Mouse (Mus musculus): ENCODE results near the gene Gmpr2. TPM values are rescaled to one million over a fixed set of nuclear protein-coding genes. Genes with fewer than 3 reads are reported as not detected.

Gmpr2 gene
- 10 to 100 TPM; 16.6 to 21.0 TPM for total RNA-seq (2021)

GRCm38 (mm10) chr14:55671833-55672740, at the start of gene Gmpr2, which contains the start of gene Nedd8:
Gmpr2 (plus strand) TSS chr14:55671941.
Nedd8 (minus strand) TSS chr14:55672124.
- peak; percentile 86 for DNase-seq

- peak; percentile 20 for DNase-seq
These were observed 43.5 kb upstream of the Gmpr2 start for GRCm38 (mm10) chr14:55628077-55628827.

GRCm38 (mm10) chr14:55629312-55629711, 42.4 kb upstream of the Gmpr2 start:
- DNase-seq, result peak; percentile 68

GRCm38 (mm10) chr14:55634874-55635522, 36.7 kb upstream of the Gmpr2 start:
- no peak for DNase-seq

GRCm38 (mm10) chr14:55635523-55636007, 36.2 kb upstream of the Gmpr2 start, which contains the start of gene Ipo4:
Ipo4 (minus strand) TSS chr14:55635957.
- peak; percentile 90 for DNase-seq

- DNase-seq, result no peak
These were observed 33.9 kb upstream of the Gmpr2 start, which contains the start of gene Gm49378 for GRCm38 (mm10) chr14:55637795-55638194. Gm49378 (minus strand) TSS chr14:55637895.

GRCm38 (mm10) chr14:55640816-55641215, 30.9 kb upstream of the Gmpr2 start:
- DNase-seq, result no peak

GRCm38 (mm10) chr14:55641291-55641690, 30.4 kb upstream of the Gmpr2 start:
- no peak for DNase-seq

- no peak for DNase-seq
These were observed 29.1 kb upstream of the Gmpr2 start for GRCm38 (mm10) chr14:55642679-55643059.

- DNase-seq, result peak; percentile 86
These were observed 28.5 kb upstream of the Gmpr2 start, which contains the start of gene Tm9sf1 for GRCm38 (mm10) chr14:55643060-55643907. Tm9sf1 (minus strand) TSS chr14:55643806.

GRCm38 (mm10) chr14:55644261-55644888, 27.4 kb upstream of the Gmpr2 start:
- DNase-seq, result peak; percentile 18

- DNase-seq, result no peak
These were observed 21.9 kb upstream of the Gmpr2 start, which contains the start of gene Tssk4 for GRCm38 (mm10) chr14:55649884-55650283. Tssk4 (plus strand) TSS chr14:55650184.

- no peak for DNase-seq
These were observed 20.2 kb upstream of the Gmpr2 start for GRCm38 (mm10) chr14:55651528-55651927.

GRCm38 (mm10) chr14:55656935-55657334, 14.8 kb upstream of the Gmpr2 start:
- no peak for DNase-seq

GRCm38 (mm10) chr14:55658011-55658410, 13.7 kb upstream of the Gmpr2 start:
- DNase-seq, result no peak

GRCm38 (mm10) chr14:55659960-55660573, 11.7 kb upstream of the Gmpr2 start, which contains the start of gene Mdp1:
Mdp1 (minus strand) TSS chr14:55660508.
- peak; percentile 83 for DNase-seq

GRCm38 (mm10) chr14:55660636-55661035, 11.1 kb upstream of the Gmpr2 start:
- no peak for DNase-seq

GRCm38 (mm10) chr14:55671486-55671832, 282 bp upstream of the Gmpr2 start:
- DNase-seq, result no peak

- no peak for DNase-seq
These were observed 960 bp downstream of the Gmpr2 start for GRCm38 (mm10) chr14:55672741-55673060.

- DNase-seq, result no peak
These were observed 5.9 kb downstream of the Gmpr2 start for GRCm38 (mm10) chr14:55677615-55678014.

Data from heart, postnatal 4 days (tissue).